Mouse (Mus musculus) left cerebral cortex, adult 2 months (tissue): ENCODE measurements around the gene Gm43720. TPM values are rescaled to one million over a fixed set of nuclear protein-coding genes. Genes with fewer than 3 reads are reported as not detected.

Experiments used
- DNase-seq, 2 experiments: peaks; one replicate each; pipeline ENCODE4 v3.0.0; 2021 to 2022; ENCODE audit warnings: low spot score in 2 of 2, mixed read lengths in 1 of 2; ENCODE audit errors: extremely low spot score in 1 of 2
- H3K27ac ChIP-seq: fragments of 200-600 bp; 2 replicates; pipeline ENCODE4 v1.8.1; 2022
- H3K4me3 ChIP-seq: fragments of 200-600 bp; 2 replicates; pipeline ENCODE4 v1.8.1; 2022
- CTCF ChIP-seq: fragments of 200-600 bp; IDR thresholded peaks from 2 replicates; pipeline ENCODE4 v1.8.1; 2022; ENCODE audit warnings: antibody characterized with exemption, mild to moderate bottlenecking, moderate library complexity
- intact Hi-C: fragments of 180-260 bp; cut with DNase I; formaldehyde crosslinking; loops from one replicate; pipeline ENCODE4 v1.15.1; 2025
- long read RNA-seq, 2 experiments: library from polyadenylated mRNA; stranded (forward); transcript quantifications; one replicate each; pipeline ENCODE4 v2.0.0; 2021; ENCODE audit warnings: borderline mapping rate in 2 of 2
- total RNA-seq, 2 experiments: library from RNA; stranded (reverse); gene quantifications; 2 replicates each; pipeline ENCODE4 v1.2.3; 2021

Gene Gm43720
- under 1 TPM in 1 of 2 experiments, not detected in 1; 0.09 TPM for total RNA-seq
- long read RNA-seq, experiment 1, partial matches to known transcripts, result 0 of 1 reads
- long read RNA-seq, experiment 1, other reads (novel, unspliced or antisense), result 1 of 1 reads
- long read RNA-seq, experiment 2, partial matches to known transcripts, result 0 of 1 reads
- long read RNA-seq, experiment 2, other reads (novel, unspliced or antisense), result 1 of 1 reads

- TF ChIP-seq CTCF, result no peak
- peak; percentile 63 to 79 for DNase-seq
- Histone ChIP-seq H3K4me3 (peak within 1 kb of the TSS; percentile 47), H3K27ac (no peak within 1 kb of the TSS)
- intact Hi-C loops, result loop anchor here (5.0 kb wide), 1 partner anchor 58 kb away; no protein-coding TSS in a partner anchor
Measured at GRCm38 (mm10) chr5:138279585-138280424, at the start of gene Gm43720, which contains the start of the genes Gpc2 and Stag3. TSS of gene Gm43720 (minus strand) at chr5:138279958. TSS of gene Gpc2 (minus strand) at chr5:138280005. TSS of gene Stag3 (plus strand) at chr5:138280240.

- DNase-seq, result no peak
- H3K27ac ChIP-seq, result no peak overlapping the region
- no peak overlapping the region for H3K4me3 ChIP-seq
- intact Hi-C loops, result no loop called here
- TF ChIP-seq CTCF, result no peak
Measured at GRCm38 (mm10) chr5:138312795-138313194, 33.0 kb upstream of the Gm43720 start.

GRCm38 (mm10) chr5:138299613-138300012 lies 19.9 kb upstream of the Gm43720 start:
- intact Hi-C loops, result loop anchor here (5.0 kb wide), 1 partner anchor 77 kb away; no protein-coding TSS in a partner anchor
- Histone ChIP-seq H3K4me3 (no peak overlapping the region), H3K27ac (no peak overlapping the region)
- no peak for DNase-seq
- TF ChIP-seq CTCF, result no peak

GRCm38 (mm10) chr5:138294158-138294557 lies 14.4 kb upstream of the Gm43720 start:
- no peak for TF ChIP-seq CTCF
- intact Hi-C loops, result no loop called here
- H3K4me3 ChIP-seq, result no peak overlapping the region
- no peak for DNase-seq
- H3K27ac ChIP-seq, result no peak overlapping the region

GRCm38 (mm10) chr5:138291638-138292037 lies 11.9 kb upstream of the Gm43720 start:
- intact Hi-C loops, result no loop called here
- Histone ChIP-seq H3K27ac (no peak overlapping the region), H3K4me3 (no peak overlapping the region)
- DNase-seq, result no peak
- no peak for TF ChIP-seq CTCF

GRCm38 (mm10) chr5:138287861-138288260 lies 8.1 kb upstream of the Gm43720 start:
- TF ChIP-seq CTCF, result no peak; the same call in 1 of the 2 replicates
- no peak overlapping the region for H3K4me3 ChIP-seq
- no peak for DNase-seq
- intact Hi-C loops, result no loop called here
- H3K27ac ChIP-seq, result no peak overlapping the region

- Histone ChIP-seq H3K27ac (no peak overlapping the region), H3K4me3 (no peak overlapping the region)
- intact Hi-C loops, result loop anchor here (5.0 kb wide), 1 partner anchor 61 kb away; no protein-coding TSS in a partner anchor
- TF ChIP-seq CTCF, result peak; percentile 7; the same call in 1 of the 2 replicates
- no peak for DNase-seq
Measured at GRCm38 (mm10) chr5:138283540-138283939, 3.8 kb upstream of the Gm43720 start.

- no peak overlapping the region for H3K4me3 ChIP-seq
- TF ChIP-seq CTCF, result no peak
- no peak overlapping the region for H3K27ac ChIP-seq
- intact Hi-C loops, result loop anchor here (5.0 kb wide), 1 partner anchor 59 kb away; no protein-coding TSS in a partner anchor
- DNase-seq, result no peak
Measured at GRCm38 (mm10) chr5:138281798-138282197, 2.0 kb upstream of the Gm43720 start.

- no peak for DNase-seq
- Histone ChIP-seq H3K4me3 (no peak overlapping the region), H3K27ac (no peak overlapping the region)
- intact Hi-C loops, result loop anchor here (5.0 kb wide), 1 partner anchor 59 kb away; no protein-coding TSS in a partner anchor
- no peak for TF ChIP-seq CTCF
Measured at GRCm38 (mm10) chr5:138280829-138281228, 1.1 kb upstream of the Gm43720 start.

GRCm38 (mm10) chr5:138280425-138280768 lies 639 bp upstream of the Gm43720 start:
- no peak overlapping the region for H3K27ac ChIP-seq
- intact Hi-C loops, result loop anchor here (5.0 kb wide), 1 partner anchor 58 kb away; no protein-coding TSS in a partner anchor
- TF ChIP-seq CTCF, result no peak
- DNase-seq, result no peak
- peak overlapping the region; percentile 47 for H3K4me3 ChIP-seq

- no peak for DNase-seq
- intact Hi-C loops, result no loop called here
- no peak for TF ChIP-seq CTCF
- no peak overlapping the region for H3K4me3 ChIP-seq
- H3K27ac ChIP-seq, result no peak overlapping the region
Measured at GRCm38 (mm10) chr5:138277994-138278393, 1.8 kb downstream of the Gm43720 start.
